Mouse (Mus musculus) heart, embryonic 11.5 days (tissue): ENCODE data around the gene Myo9b. TPM values are rescaled to one million over a fixed set of nuclear protein-coding genes. Genes with fewer than 3 reads are reported as not detected.

Experiments
- ATAC-seq: fragments of 200-750 bp; cut with Nextera tagmentation; replicated peaks from 2 replicates; pipeline ENCODE4 v1.8.0; 2017; ENCODE audit warnings: moderate library complexity; ENCODE audit not compliant: insufficient number of reproducible peaks, low FRiP score, low TSS enrichment
- H3K27ac ChIP-seq: fragments of 300-500 bp; sonication (generic); 2 replicates; pipeline ENCODE4 v1.5.1; 2014; ENCODE audit warnings: mild to moderate bottlenecking, low read depth, low read length
- H3K27me3 ChIP-seq: fragments of 300-500 bp; sonication (generic); 2 replicates; pipeline ENCODE4 v1.6.1; 2014; ENCODE audit warnings: mild to moderate bottlenecking, low read length, mixed read lengths; ENCODE audit not compliant: control insufficient read depth, insufficient read depth
- H3K36me3 ChIP-seq: fragments of 300-500 bp; sonication (generic); 2 replicates; pipeline ENCODE4 v1.6.1; 2014; ENCODE audit warnings: mild to moderate bottlenecking, low read length, moderate library complexity, mixed read lengths; ENCODE audit not compliant: control insufficient read depth, insufficient read depth
- H3K4me1 ChIP-seq: fragments of 300-500 bp; sonication (generic); 2 replicates; pipeline ENCODE4 v1.6.1; 2014; ENCODE audit warnings: low read length; ENCODE audit not compliant: control insufficient read depth, insufficient read depth
- H3K4me2 ChIP-seq: fragments of 300-500 bp; sonication (generic); 2 replicates; pipeline ENCODE4 v1.6.1; 2014; ENCODE audit warnings: mild to moderate bottlenecking, moderate library complexity
- H3K4me3 ChIP-seq: fragments of 300-500 bp; sonication (generic); 2 replicates; pipeline ENCODE4 v1.5.1; 2014; ENCODE audit warnings: low read depth, low read length
- H3K9ac ChIP-seq: fragments of 300-500 bp; sonication (generic); 2 replicates; pipeline ENCODE4 v1.6.1; 2014; ENCODE audit warnings: mild to moderate bottlenecking, low read depth, low read length, moderate library complexity
- H3K9me3 ChIP-seq: fragments of 300-500 bp; sonication (generic); replicated peaks from 2 replicates; pipeline ENCODE4 v1.6.1; 2016; ENCODE audit warnings: low read length; ENCODE audit not compliant: control insufficient read depth
- WGBS: fragments of 180-500 bp; shearing (Covaris S2); extraction: QIAGEN DNeasy Blood & Tissue Kit; methylation state at CpG from one replicate; pipeline ENCODE4 v1.1.7; 2014; ENCODE audit not compliant: insufficient replicate concordance; 5-methylcytosine and 5-hydroxymethylcytosine counted together
- polyA plus RNA-seq: library from polyadenylated mRNA; unstranded; fragments of >200 nt; fragmentation: Nextera tagmentation; extraction: Ambion mirVana; gene quantifications from 2 replicates; pipeline ENCODE4 v1.2.1, GENCODE M21; 2014

Myo9b gene
- polyA plus RNA-seq, 1 experiment from 2014 or later, result 15.1 TPM

DNA sequence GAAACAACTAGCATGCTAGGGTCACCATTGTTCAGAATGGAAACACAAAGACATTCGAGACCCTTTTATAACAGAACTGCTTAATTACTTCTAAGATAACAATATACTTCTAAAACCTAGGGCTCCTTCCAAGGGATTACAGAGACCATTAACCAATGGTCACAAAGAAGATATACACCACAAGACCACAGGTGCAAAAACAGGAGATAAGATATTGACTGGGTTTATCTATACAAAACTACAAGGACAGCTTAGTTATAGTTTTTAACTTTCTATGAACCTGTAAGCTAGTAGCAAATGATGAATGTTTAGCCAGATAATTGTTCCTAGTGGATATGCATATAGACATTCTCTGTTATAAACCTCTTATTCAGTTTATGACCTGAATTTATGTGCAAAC, 30.3 kb downstream of the Myo9b start:
- WGBS, result 94% methylated on average over 1 of the region's 1 CpGs
- no peak for ATAC-seq

DNA sequence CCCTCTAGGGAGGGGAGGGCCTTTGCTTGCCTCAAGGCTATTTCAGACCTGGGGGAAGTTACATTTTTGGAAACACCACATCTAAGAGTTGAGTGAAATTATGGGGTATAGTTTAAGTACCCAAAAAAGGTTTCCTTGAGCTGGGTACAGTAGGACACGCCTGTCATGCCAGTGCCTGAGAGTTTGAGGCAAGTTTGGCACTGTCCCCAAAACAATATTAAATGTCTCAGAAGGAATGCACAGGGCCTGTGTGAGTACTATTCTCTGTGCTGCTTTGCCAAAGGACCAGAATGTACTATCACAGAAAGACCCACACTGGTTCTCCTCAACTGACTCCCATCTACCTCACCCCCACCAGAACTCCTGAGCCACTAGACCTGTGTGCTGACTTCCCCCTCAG, 31.1 kb downstream of the Myo9b start:
- no peak overlapping the region for H3K27ac ChIP-seq
- ATAC-seq, result no peak
- H3K4me1 ChIP-seq, result 0 out of 2 replicates have a peak, but pooled peaks cover 2% of the 10 kb centered on the region
- no peaks in the 10 kb centered on the region for H3K9me3 ChIP-seq
- no peaks in the 10 kb centered on the region for H3K36me3 ChIP-seq
- H3K27me3 ChIP-seq, result no peaks in the 10 kb centered on the region
- 87% methylated on average over 1 of the region's 1 CpGs for WGBS
- H3K4me3 ChIP-seq, result no peak overlapping the region
- no peak overlapping the region for H3K4me2 ChIP-seq
- no peak overlapping the region for H3K9ac ChIP-seq

More for the DNA sequence above, 30.3 kb downstream of the Myo9b start:
- H3K4me3 ChIP-seq, result no peak overlapping the region
- H3K27ac ChIP-seq, result no peak overlapping the region
- H3K27me3 ChIP-seq, result no peaks in the 10 kb centered on the region
- no peak overlapping the region for H3K9ac ChIP-seq
- H3K4me2 ChIP-seq, result no peak overlapping the region
- H3K36me3 ChIP-seq, result no peaks in the 10 kb centered on the region; the same call in 1 of the 2 replicates
- H3K4me1 ChIP-seq, result 0 out of 2 replicates have a peak, but pooled peaks cover 2% of the 10 kb centered on the region
- no peaks in the 10 kb centered on the region for H3K9me3 ChIP-seq

DNA sequence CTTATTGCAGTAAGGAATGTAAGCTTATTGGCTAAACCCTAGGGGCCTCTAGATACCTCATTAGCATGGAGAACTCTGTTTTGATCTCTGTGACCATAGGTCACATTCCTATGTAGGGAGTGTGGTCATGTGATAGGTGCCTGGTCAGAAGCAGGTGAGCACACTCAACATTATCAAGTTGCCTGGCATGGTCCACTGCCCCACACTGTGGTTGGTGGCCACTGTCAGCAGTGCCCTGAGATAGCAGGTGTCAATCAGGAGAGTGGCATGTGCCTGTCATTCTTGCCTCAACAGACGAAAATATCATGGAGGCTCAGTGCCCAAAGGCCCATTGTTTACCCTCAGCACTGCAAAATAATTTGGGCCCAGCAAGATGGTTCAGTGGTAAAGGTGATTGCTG, 33.5 kb downstream of the Myo9b start:
- Histone ChIP-seq H3K27ac (no peak overlapping the region), H3K9ac (no peak overlapping the region), H3K4me3 (no peak overlapping the region), H3K9me3 (no peaks in the 10 kb centered on the region), H3K4me1 (0 out of 2 replicates have a peak, but pooled peaks cover 3% of the 10 kb centered on the region), H3K4me2 (no peak overlapping the region), H3K27me3 (no peaks in the 10 kb centered on the region), H3K36me3 (no peaks in the 10 kb centered on the region)
- WGBS, result 31% methylated on average over 1 of the region's 1 CpGs
- ATAC-seq, result no peak

- Histone ChIP-seq H3K4me1 (peaks cover 5% of the 10 kb centered on the region; the same call in 1 of the 2 replicates), H3K36me3 (no peaks in the 10 kb centered on the region), H3K27me3 (no peaks in the 10 kb centered on the region), H3K4me3 (no peak overlapping the region), H3K27ac (no peak overlapping the region), H3K9me3 (no peaks in the 10 kb centered on the region), H3K4me2 (no peak overlapping the region), H3K9ac (no peak overlapping the region)
- no peak for ATAC-seq
- WGBS, result 71% methylated on average over 1 of the region's 1 CpGs
Observed at GRCm38 (mm10) chr8:71307371-71307770, 34.9 kb downstream of the Myo9b start.

DNA sequence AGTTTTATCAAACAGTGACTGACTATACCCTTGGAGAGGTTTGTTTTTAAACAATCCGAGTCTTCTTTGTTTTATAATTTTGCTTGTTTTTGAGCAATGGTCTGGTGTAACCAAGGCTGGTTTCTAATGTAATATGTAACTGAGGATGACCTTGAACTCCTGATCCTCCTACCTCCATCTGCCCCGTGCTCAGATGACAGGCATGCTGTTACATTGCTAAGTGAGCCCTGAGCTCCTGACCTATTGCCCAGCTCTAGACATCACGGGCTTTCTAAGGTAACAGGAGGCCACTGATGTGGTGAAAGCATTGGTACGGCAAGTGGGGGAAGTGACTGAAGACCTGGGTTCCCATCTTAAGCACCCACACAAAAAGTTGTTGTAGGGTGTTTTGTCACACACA, 35.4 kb downstream of the Myo9b start:
- Histone ChIP-seq H3K27me3 (no peaks in the 10 kb centered on the region), H3K9me3 (no peaks in the 10 kb centered on the region), H3K36me3 (no peaks in the 10 kb centered on the region), H3K4me2 (no peak overlapping the region), H3K27ac (no peak overlapping the region), H3K4me3 (no peak overlapping the region), H3K9ac (no peak overlapping the region), H3K4me1 (peaks cover 6% of the 10 kb centered on the region)
- ATAC-seq, result no peak
- 78% methylated on average over 4 of the region's 4 CpGs for WGBS

DNA sequence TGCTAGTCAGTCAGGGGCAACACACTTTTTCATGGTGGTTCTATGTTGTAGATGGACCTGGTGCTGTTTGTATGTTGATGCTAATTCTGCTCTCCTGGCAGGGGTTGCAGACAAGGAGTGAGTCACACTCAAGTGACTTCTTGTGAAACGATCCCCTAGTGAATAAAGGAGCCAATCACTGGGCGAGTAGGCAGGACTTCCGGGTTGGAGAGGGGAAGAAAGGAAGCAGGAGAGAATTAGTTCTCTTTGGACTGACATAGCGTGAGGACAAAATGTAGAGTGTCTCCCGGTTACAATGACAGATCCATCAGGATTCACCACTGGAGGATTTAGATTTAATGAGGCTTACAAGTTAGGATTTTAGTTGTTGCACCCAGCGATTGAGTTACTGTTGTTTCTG, 37.9 kb downstream of the Myo9b start:
- no peak for ATAC-seq
- no peak overlapping the region for H3K4me3 ChIP-seq
- H3K4me2 ChIP-seq, result no peak overlapping the region
- 79% methylated on average over 6 of the region's 6 CpGs for WGBS
- peak overlapping the region; percentile 29; the same call in 1 of the 2 replicates for H3K27ac ChIP-seq
- H3K4me1 ChIP-seq, result peaks cover 13% of the 10 kb centered on the region
- H3K9me3 ChIP-seq, result no peaks in the 10 kb centered on the region
- H3K9ac ChIP-seq, result no peak overlapping the region
- no peaks in the 10 kb centered on the region for H3K36me3 ChIP-seq
- H3K27me3 ChIP-seq, result no peaks in the 10 kb centered on the region

GRCm38 (mm10) chr8:71312700-71313099, 40.2 kb downstream of the Myo9b start:
- Histone ChIP-seq H3K9me3 (no peaks in the 10 kb centered on the region), H3K36me3 (no peaks in the 10 kb centered on the region), H3K27me3 (no peaks in the 10 kb centered on the region), H3K27ac (peak overlapping the region; percentile 90), H3K4me1 (peaks cover 18% of the 10 kb centered on the region), H3K4me2 (0 out of 2 replicates have a peak overlapping the region, but pooled peaks have one; percentile 31), H3K4me3 (no peak overlapping the region), H3K9ac (peak overlapping the region; percentile 56; the same call in 1 of the 2 replicates)
- WGBS, result 17% methylated on average over 1 of the region's 1 CpGs
- ATAC-seq, result peak; percentile 69

DNA sequence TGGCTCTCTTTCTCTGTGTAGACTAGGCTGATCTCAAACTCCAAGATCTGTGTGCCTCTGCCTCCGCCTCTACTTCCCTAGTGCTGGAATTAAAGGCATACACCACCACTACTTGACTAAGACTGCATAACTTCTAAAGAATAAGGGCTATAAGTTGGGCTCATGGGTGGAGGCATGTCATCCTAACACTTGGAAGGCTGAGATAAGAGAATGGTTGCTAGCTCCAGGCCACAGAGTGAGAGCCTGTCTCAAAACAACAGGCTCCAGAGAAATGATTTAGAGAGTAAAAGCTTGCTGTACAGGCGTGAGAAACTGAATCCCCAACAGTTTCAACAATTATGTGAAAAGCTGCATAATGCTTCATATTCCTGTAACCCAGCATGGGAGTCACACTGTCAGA, 41.4 kb downstream of the Myo9b start:
- no peaks in the 10 kb centered on the region for H3K36me3 ChIP-seq
- no peaks in the 10 kb centered on the region for H3K9me3 ChIP-seq
- peak overlapping the region; percentile 90 for H3K27ac ChIP-seq
- no peak overlapping the region for H3K4me2 ChIP-seq
- no peaks in the 10 kb centered on the region for H3K27me3 ChIP-seq
- H3K4me3 ChIP-seq, result no peak overlapping the region
- 52% methylated on average over 2 of the region's 2 CpGs for WGBS
- H3K4me1 ChIP-seq, result peaks cover 18% of the 10 kb centered on the region
- ATAC-seq, result no peak
- no peak overlapping the region for H3K9ac ChIP-seq

DNA sequence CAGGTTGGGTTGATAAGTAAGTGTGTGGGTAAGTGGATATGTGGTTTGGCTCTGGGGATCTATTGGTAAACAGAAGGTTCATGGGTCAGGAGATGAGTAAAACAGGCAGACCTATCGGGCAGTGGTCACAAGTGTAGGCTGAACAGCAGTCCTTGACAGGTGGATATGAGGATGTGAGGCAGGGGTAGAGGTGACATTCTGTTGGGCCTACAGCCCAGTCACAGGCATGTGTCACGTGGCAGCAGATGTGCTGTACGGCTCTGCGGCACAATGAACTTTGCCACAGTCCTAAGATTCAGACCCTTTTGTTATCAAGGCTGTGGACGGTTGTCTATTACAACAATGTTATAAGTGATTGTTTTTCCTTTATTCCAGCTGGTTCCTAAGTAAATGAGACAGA, 43.5 kb downstream of the Myo9b start:
- Histone ChIP-seq H3K27me3 (no peaks in the 10 kb centered on the region), H3K27ac (no peak overlapping the region), H3K4me3 (no peak overlapping the region), H3K9ac (no peak overlapping the region), H3K9me3 (no peaks in the 10 kb centered on the region), H3K4me2 (no peak overlapping the region), H3K36me3 (no peaks in the 10 kb centered on the region), H3K4me1 (peaks cover 15% of the 10 kb centered on the region)
- ATAC-seq, result no peak
- 84% methylated on average over 5 of the region's 5 CpGs for WGBS
